Mouse (Mus musculus) CH12.LX (cell line): ENCODE results near the gene Prim2. TPM values are rescaled to one million over a fixed set of nuclear protein-coding genes. Genes with fewer than 3 reads are reported as not detected.
A peak's percentile ranks its signal among the peaks of the same experiment; 100 is the strongest.

Experiments used
- DNase-seq: peaks from one replicate; pipeline ENCODE4 v3.0.0-alpha.2; 2013; ENCODE audit errors: extremely low read depth
- H3K27ac ChIP-seq: 2 replicates; pipeline ENCODE4 v1.5.1; 2012; ENCODE audit warnings: low read depth, mild to moderate bottlenecking, control low read depth, moderate library complexity; ENCODE audit not compliant: insufficient read depth
- H3K27me3 ChIP-seq: replicated peaks from 2 replicates; pipeline ENCODE3; 2012; ENCODE audit warnings: inconsistent platforms
- H3K36me3 ChIP-seq, 2 experiments: replicated peaks in 1 of 2; 2 replicates each; pipeline versions ENCODE3 to v1.6.1; 2012; ENCODE audit warnings: inconsistent platforms in 1 of 2, low read length in 1 of 2, mild to moderate bottlenecking in 1 of 2, mixed read lengths in 1 of 2, moderate library complexity in 1 of 2; ENCODE audit not compliant: control insufficient read depth in 1 of 2, insufficient read depth in 1 of 2
- H3K4me1 ChIP-seq, 2 experiments: 2 replicates each; pipeline ENCODE4 v1.6.1; 2012; ENCODE audit warnings: inconsistent platforms in 1 of 2, moderate library complexity in 1 of 2; ENCODE audit not compliant: insufficient read depth in 2 of 2, control insufficient read depth in 1 of 2
- H3K4me2 ChIP-seq: 2 replicates; pipeline ENCODE4 v1.6.1; 2012; ENCODE audit warnings: low read depth, mild to moderate bottlenecking, control low read depth; ENCODE audit not compliant: poor library complexity, insufficient read depth, severe bottlenecking
- H3K4me3 ChIP-seq, 3 experiments: fragments of 150-350 bp in 1 of 3; sonication (generic) in 1 of 3; replicated peaks in 1 of 3; 2 replicates each; pipeline versions ENCODE3 to v1.5.1; 2011 to 2012; ENCODE audit warnings: low read depth in 2 of 3, low read length in 2 of 3, mild to moderate bottlenecking in 2 of 3, moderate library complexity in 2 of 3, control low read depth in 1 of 3, improper control_type of control experiment in 1 of 3, inconsistent platforms in 1 of 3, mixed read lengths in 1 of 3; ENCODE audit not compliant: poor library complexity in 1 of 3
- H3K79me2 ChIP-seq: replicated peaks from 2 replicates; pipeline ENCODE4 v1.6.1; 2012; ENCODE audit warnings: mild to moderate bottlenecking, moderate library complexity; ENCODE audit not compliant: control insufficient read depth, poor library complexity, insufficient read depth, severe bottlenecking; ENCODE audit errors: extremely low read depth
- H3K9ac ChIP-seq: 2 replicates; pipeline ENCODE4 v1.6.1; 2012; ENCODE audit warnings: low read depth, mild to moderate bottlenecking, control low read depth, moderate library complexity; ENCODE audit not compliant: insufficient read depth
- H3K9me3 ChIP-seq: replicated peaks from 2 replicates; pipeline ENCODE3; 2012; ENCODE audit warnings: low read length, inconsistent platforms, mixed read lengths
- E2F4 ChIP-seq: IDR thresholded peaks from 2 replicates; pipeline ENCODE4 v1.6.1; 2011; ENCODE audit warnings: low read depth, low read length, improper control_type of control experiment; ENCODE audit not compliant: insufficient replicate concordance
- EP300 ChIP-seq: IDR thresholded peaks from 2 replicates; pipeline ENCODE4 v1.6.1; 2011; ENCODE audit warnings: low read length, improper control_type of control experiment
- HCFC1 ChIP-seq: IDR thresholded peaks from 2 replicates; pipeline ENCODE4 v1.6.1; 2012; ENCODE audit warnings: low read depth, mild to moderate bottlenecking, inconsistent platforms, low read length, improper control_type of control experiment
- IRF4 ChIP-seq: IDR thresholded peaks from 2 replicates; pipeline ENCODE4 v1.6.1; 2014; ENCODE audit warnings: low read depth, mild to moderate bottlenecking, inconsistent platforms, low read length, improper control_type of control experiment
- KAT2A ChIP-seq: IDR thresholded peaks from 2 replicates; pipeline ENCODE4 v1.6.1; 2012; ENCODE audit warnings: low read length, improper control_type of control experiment, inconsistent platforms; ENCODE audit not compliant: insufficient replicate concordance
- MAFK ChIP-seq: IDR thresholded peaks from 2 replicates; pipeline ENCODE4 v1.6.1; 2011; ENCODE audit warnings: low read length, improper control_type of control experiment; ENCODE audit not compliant: insufficient replicate concordance
- MAX ChIP-seq: IDR thresholded peaks from 2 replicates; pipeline ENCODE4 v1.6.1; 2011; ENCODE audit warnings: low read length, improper control_type of control experiment
- MAZ ChIP-seq: IDR thresholded peaks from 2 replicates; pipeline ENCODE4 v1.6.1; 2012; ENCODE audit warnings: low read depth, mild to moderate bottlenecking, inconsistent platforms, low read length, improper control_type of control experiment, moderate library complexity
- MEF2A ChIP-seq: IDR thresholded peaks from 2 replicates; pipeline ENCODE4 v1.6.1; 2014; ENCODE audit warnings: low read depth, mild to moderate bottlenecking, inconsistent platforms, low read length, improper control_type of control experiment, borderline replicate concordance
- MXI1 ChIP-seq: IDR thresholded peaks from 2 replicates; pipeline ENCODE4 v1.6.1; 2011; ENCODE audit warnings: mild to moderate bottlenecking, low read depth, low read length, improper control_type of control experiment
- MYC ChIP-seq: IDR thresholded peaks from 2 replicates; pipeline ENCODE4 v1.6.1; 2011; ENCODE audit warnings: low read depth, mild to moderate bottlenecking, improper control_type of control experiment, low read length
- POLR2A ChIP-seq: IDR thresholded peaks from 2 replicates; pipeline ENCODE4 v1.6.1; 2011; ENCODE audit warnings: low read depth, mild to moderate bottlenecking, improper control_type of control experiment, low read length
- POLR2AphosphoS2 ChIP-seq: IDR thresholded peaks from 2 replicates; pipeline ENCODE4 v1.6.1; 2011; ENCODE audit warnings: low read depth, low read length, improper control_type of control experiment
- TCF12 ChIP-seq: IDR thresholded peaks from 2 replicates; pipeline ENCODE4 v1.6.1; 2014; ENCODE audit warnings: low read depth, mild to moderate bottlenecking, inconsistent platforms, low read length, improper control_type of control experiment
- USF1 ChIP-seq: IDR thresholded peaks from 2 replicates; pipeline ENCODE4 v1.6.1; 2014; ENCODE audit warnings: low read depth, mild to moderate bottlenecking, inconsistent platforms, low read length, improper control_type of control experiment
- ZKSCAN1 ChIP-seq: IDR thresholded peaks from 2 replicates; pipeline ENCODE4 v1.6.1; 2012; ENCODE audit warnings: low read depth, inconsistent platforms, low read length, improper control_type of control experiment, borderline replicate concordance
- dilution Hi-C: fragments of 300-500 bp; cut with MboI; formaldehyde crosslinking; loops from 2 replicates; pipeline ENCODE4 v1.14.3; 2020; ENCODE audit warnings: low sequenced_read_pairs; ENCODE audit not compliant: extremely low pct_unique_long_range_greater_than_20kb, extremely low pct_ligation_motif_present
- in situ Hi-C: fragments of 300-500 bp; cut with MboI; formaldehyde crosslinking; loops from 3 replicates; pipeline ENCODE4 v1.14.3; 2019; ENCODE audit warnings: low sequenced_read_pairs, low pct_ligation_motif_present, low pct_unique_long_range_greater_than_20kb, mixed read lengths
- polyA plus RNA-seq: library from polyadenylated mRNA; unstranded; fragments of >175 nt; gene quantifications from 2 replicates; pipeline ENCODE4 v1.2.1, GENCODE M21; 2012; ENCODE audit warnings: low read depth; ENCODE audit not compliant: insufficient read length
- total RNA-seq, 2 experiments: library from RNA; depleted of rRNA; stranded (reverse); fragments of 300-350 nt in 1 of 2; fragments of >200 nt in 1 of 2; gene quantifications; 2 replicates each; pipeline ENCODE4 v1.2.3; 2012 to 2014

Prim2 gene
- total and polyA plus RNA-seq, 3 experiments: 41.3 to 72.6 (median 51.7) TPM

DNA sequence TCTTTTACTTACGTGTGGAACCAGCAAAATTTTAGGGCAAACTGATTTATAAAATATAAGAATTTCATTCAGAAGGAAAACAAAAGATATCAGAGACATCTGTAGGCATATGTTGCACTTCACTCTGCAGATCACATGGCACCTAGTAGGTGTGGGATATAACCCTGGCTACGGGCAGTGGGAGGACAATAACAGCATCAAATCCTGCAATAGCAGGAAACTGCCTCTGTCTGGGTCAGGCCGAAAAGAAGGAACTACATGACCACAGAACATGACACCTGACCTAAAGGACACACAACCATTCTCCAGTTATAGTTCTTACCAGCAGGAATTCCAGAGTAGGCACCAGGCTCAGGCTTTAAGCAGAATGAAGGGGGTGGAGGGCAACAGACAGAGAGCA is 137.7 kb downstream of the Prim2 start:
- Histone ChIP-seq H3K9ac (no peak overlapping the region), H3K27ac (no peak overlapping the region), H3K36me3 (peaks cover 0 to 29% of the 10 kb centered on the region in 2 experiments), H3K4me1 (peaks cover 3 to 15% of the 10 kb centered on the region in 2 experiments; a peak in 2 of 4 replicates), H3K4me3 (no peak overlapping the region), H3K4me2 (no peak overlapping the region), H3K79me2 (no peaks in the 10 kb centered on the region), H3K9me3 (peaks cover 3% of the 10 kb centered on the region), H3K27me3 (no peaks in the 10 kb centered on the region)
- dilution Hi-C loops (no loop called here), in situ Hi-C loops (no loop called here)
- no peak for TF ChIP-seq EP300
- no peak for DNase-seq

DNA sequence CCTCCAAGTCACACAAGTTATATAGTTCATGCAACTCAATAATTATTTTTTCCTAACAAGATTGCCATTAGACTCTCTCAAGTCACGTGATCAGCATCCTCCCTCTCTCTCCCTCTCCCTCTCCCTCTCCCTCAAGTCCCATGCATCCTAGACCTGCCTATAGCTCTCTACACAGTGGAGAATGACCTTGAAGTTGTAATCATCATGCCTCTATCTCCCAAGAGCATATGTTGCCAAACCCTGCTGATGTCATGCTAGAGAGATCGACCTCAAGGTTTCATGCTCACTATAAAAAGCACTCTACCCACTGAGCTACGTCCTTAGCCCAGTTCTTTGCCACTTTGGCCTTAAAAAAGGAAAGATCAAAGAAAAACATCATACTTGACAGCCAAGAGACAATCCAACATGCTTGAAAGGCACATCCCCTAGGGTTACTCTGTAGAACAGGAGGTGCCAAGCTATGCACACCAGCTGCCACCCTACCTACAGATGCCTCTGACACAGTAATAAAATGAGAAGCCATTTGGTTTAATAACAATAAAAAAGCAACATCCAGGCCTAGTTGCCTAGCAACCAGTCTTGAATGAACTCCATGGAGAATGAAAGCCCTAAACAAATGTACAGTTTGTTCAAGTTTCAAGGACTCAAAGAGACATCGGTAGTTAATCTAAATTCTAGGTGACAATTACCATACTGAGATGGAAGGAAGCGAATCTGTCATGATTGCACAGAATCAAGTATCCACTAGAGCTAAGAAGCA is 138.3 kb downstream of the Prim2 start:
- dilution Hi-C loops (no loop called here), in situ Hi-C loops (no loop called here)
- Histone ChIP-seq H3K36me3 (peaks cover 0 to 27% of the 10 kb centered on the region in 2 experiments), H3K27me3 (no peaks in the 10 kb centered on the region), H3K4me1 (peaks cover 3 to 15% of the 10 kb centered on the region in 2 experiments; a peak in 2 of 4 replicates), H3K79me2 (no peaks in the 10 kb centered on the region), H3K4me3 (no peak overlapping the region), H3K27ac (no peak overlapping the region), H3K9me3 (no peaks in the 10 kb centered on the region), H3K9ac (no peak overlapping the region), H3K4me2 (no peak overlapping the region)
- TF ChIP-seq MEF2A (no peak), MAX (no peak), MYC (no peak), HCFC1 (no peak), POLR2A (no peak), TCF12 (no peak), MAFK (no peak), E2F4 (no peak), MXI1 (no peak), IRF4 (no peak), ZKSCAN1 (no peak), POLR2AphosphoS2 (no peak)
- no peak for DNase-seq

- peak; percentile 81 for TF ChIP-seq ZKSCAN1
- no peak for TF ChIP-seq E2F4
- TF ChIP-seq IRF4: no peak
- no peak for TF ChIP-seq MAZ
- no peak for TF ChIP-seq POLR2AphosphoS2
- no peak for TF ChIP-seq KAT2A
- no peak for TF ChIP-seq USF1
- Histone ChIP-seq H3K4me1 (peaks cover 3 to 15% of the 10 kb centered on the region in 2 experiments; a peak in 2 of 4 replicates), H3K9ac (no peak overlapping the region), H3K27me3 (no peaks in the 10 kb centered on the region), H3K79me2 (no peaks in the 10 kb centered on the region), H3K9me3 (no peaks in the 10 kb centered on the region), H3K36me3 (peaks cover 0 to 31% of the 10 kb centered on the region in 2 experiments), H3K4me3 (no peak overlapping the region), H3K27ac (no peak overlapping the region), H3K4me2 (no peak overlapping the region)
- in situ Hi-C loops (no loop called here), dilution Hi-C loops (no loop called here)
- DNase-seq: no peak
Observed at GRCm38 (mm10) chr1:33530491-33530890, 139.1 kb downstream of the Prim2 start.
